Mouse (Mus musculus) myocyte (in vitro differentiated cells): ENCODE results near the gene Kif26b. TPM values are rescaled to one million over a fixed set of nuclear protein-coding genes. Genes with fewer than 3 reads are reported as not detected.

ENCODE experiments used
- H3K27me3 ChIP-seq: one replicate; pipeline ENCODE4 v1.6.1; 2011; ENCODE audit not compliant: control insufficient read depth, insufficient read depth, insufficient read length
- H3K36me3 ChIP-seq: one replicate; pipeline ENCODE4 v1.6.1; 2011; ENCODE audit not compliant: control insufficient read depth, insufficient read depth
- H3K4me2 ChIP-seq: one replicate; pipeline ENCODE4 v1.6.1; 2011; ENCODE audit warnings: low read depth, control low read depth
- H3K4me3 ChIP-seq: one replicate; pipeline ENCODE4 v1.5.1; 2011; ENCODE audit warnings: mild to moderate bottlenecking, control low read depth, moderate library complexity
- H3K79me2 ChIP-seq: one replicate; pipeline ENCODE4 v1.6.1; 2011; ENCODE audit not compliant: control insufficient read depth, insufficient read depth
- H3ac ChIP-seq: one replicate; pipeline ENCODE4 v1.6.1; 2011; ENCODE audit not compliant: control insufficient read depth, insufficient read length
- CEBPB ChIP-seq: IDR thresholded peaks from 2 replicates; pipeline ENCODE4 v1.6.1; 2011; ENCODE audit warnings: mild to moderate bottlenecking, moderate library complexity; ENCODE audit not compliant: poor library complexity, insufficient read depth, severe bottlenecking
- E2F4 ChIP-seq: IDR thresholded peaks from one replicate; pipeline ENCODE4 v1.6.1; 2011; ENCODE audit warnings: mild to moderate bottlenecking, control low read depth, moderate library complexity; ENCODE audit not compliant: insufficient read depth
- MAX ChIP-seq: IDR thresholded peaks from one replicate; pipeline ENCODE4 v1.6.1; 2011; ENCODE audit warnings: low read depth, mild to moderate bottlenecking, control low read depth
- MYOD1 ChIP-seq, 3 experiments: IDR thresholded peaks; one replicate each; pipeline ENCODE4 v1.6.1; 2011; ENCODE audit warnings: control low read depth in 2 of 3, low read depth in 2 of 3, mild to moderate bottlenecking in 2 of 3, moderate library complexity in 1 of 3; ENCODE audit not compliant: insufficient read length in 2 of 3, control insufficient read depth in 1 of 3
- MYOG ChIP-seq, 3 experiments: IDR thresholded peaks; one replicate each; pipeline ENCODE4 v1.6.1; 2011; ENCODE audit warnings: control low read depth in 2 of 3, low read depth in 2 of 3, mild to moderate bottlenecking in 2 of 3; ENCODE audit not compliant: insufficient read length in 2 of 3, control insufficient read depth in 1 of 3, insufficient read depth in 1 of 3
- POLR2A ChIP-seq: IDR thresholded peaks from one replicate; pipeline ENCODE4 v1.6.1; 2011; ENCODE audit warnings: low read depth, mild to moderate bottlenecking, control low read depth, moderate library complexity; ENCODE audit not compliant: insufficient read length
- POLR2AphosphoS2 ChIP-seq: IDR thresholded peaks from one replicate; pipeline ENCODE4 v1.6.1; 2011; ENCODE audit warnings: low read depth, control low read depth; ENCODE audit not compliant: insufficient read length
- REST ChIP-seq: IDR thresholded peaks from one replicate; pipeline ENCODE4 v1.6.1; 2011; ENCODE audit warnings: mild to moderate bottlenecking, control low read depth, moderate library complexity; ENCODE audit not compliant: insufficient read depth, insufficient read length
- SRF ChIP-seq: IDR thresholded peaks from one replicate; pipeline ENCODE4 v1.6.1; 2011; ENCODE audit warnings: low read depth; ENCODE audit not compliant: control insufficient read depth, insufficient read length
- TCF12 ChIP-seq: IDR thresholded peaks from one replicate; pipeline ENCODE4 v1.6.1; 2011; ENCODE audit warnings: mild to moderate bottlenecking, control low read depth; ENCODE audit not compliant: poor library complexity, insufficient read depth, severe bottlenecking
- TCF3 ChIP-seq: IDR thresholded peaks from one replicate; pipeline ENCODE4 v1.6.1; 2011; ENCODE audit warnings: low read depth, control low read depth; ENCODE audit not compliant: insufficient read length
- USF1 ChIP-seq: IDR thresholded peaks from one replicate; pipeline ENCODE4 v1.6.1; 2011; ENCODE audit warnings: low read depth, mild to moderate bottlenecking, control low read depth, moderate library complexity
- polyA plus RNA-seq: library from polyadenylated mRNA; unstranded; fragments of >200 nt; fragmentation: generic; extraction: Trizol; gene quantifications from one replicate; pipeline ENCODE4 v1.2.1, GENCODE M21; 2012; ENCODE audit warnings: missing spikeins

The Kif26b gene
- 5.9 TPM for polyA plus RNA-seq

DNA sequence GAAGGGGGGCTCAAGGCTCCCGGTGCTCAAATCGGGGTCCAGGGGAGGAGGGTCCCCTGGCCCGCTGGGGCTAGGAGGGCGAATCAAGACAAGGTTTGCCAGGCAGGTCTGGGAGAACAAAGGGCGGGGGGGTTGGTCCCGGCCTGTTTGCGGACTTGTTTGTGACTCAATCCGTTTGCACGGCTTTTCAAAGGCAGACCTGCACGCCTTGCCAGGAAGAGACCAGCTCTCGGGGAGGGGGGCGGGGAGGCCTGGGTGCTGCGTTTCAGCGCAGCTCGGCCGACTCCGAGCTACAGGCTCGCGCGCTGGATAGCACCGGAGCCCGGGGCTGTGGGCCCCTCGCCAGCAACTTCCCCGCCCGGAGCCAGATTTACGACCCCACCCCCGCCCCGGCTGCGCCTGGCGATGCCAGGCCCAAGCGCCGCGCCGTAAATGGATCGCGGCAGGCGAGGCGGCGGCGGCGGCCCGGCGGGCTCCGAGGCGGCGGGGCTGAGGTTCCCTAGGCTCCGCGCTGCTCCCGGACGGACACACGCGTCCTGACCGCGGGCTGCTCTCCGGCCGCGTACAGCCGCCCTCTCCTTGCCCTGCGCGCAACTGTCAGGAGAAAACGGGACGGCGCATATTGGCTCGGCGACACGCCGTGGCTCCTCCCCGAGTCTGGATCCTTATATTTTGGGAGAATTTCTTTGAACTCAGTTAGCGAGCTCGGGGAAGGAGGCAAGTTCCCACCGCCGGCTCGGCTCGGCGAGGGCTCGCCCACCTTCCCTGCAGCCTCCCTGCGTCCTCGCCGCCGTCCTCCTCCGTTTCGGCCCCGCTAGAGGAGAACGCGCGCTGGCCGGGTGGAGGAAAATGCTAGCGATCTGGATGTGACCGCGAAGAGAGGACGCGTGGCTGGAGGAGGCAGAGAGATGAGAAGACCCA, at the start of gene Kif26b:
Gene Kif26b, plus strand, starts transcription at position 695 of the 921 bp plus-strand sequence.
- Histone ChIP-seq H3K27me3 (no peaks in the 10 kb centered on the region), H3K79me2 (peaks cover 5% of the 10 kb centered on the region), H3K4me2 (peak within 1 kb of the TSS; percentile 100), H3K4me3 (peak within 1 kb of the TSS; percentile 76), H3K36me3 (no peaks in the 10 kb centered on the region), H3ac (peak within 1 kb of the TSS; percentile 61)
- peak; percentile 67 for TF ChIP-seq POLR2A
- no peak for TF ChIP-seq TCF3
- peak in 1 of 3 experiments; percentile 42 for TF ChIP-seq MYOG (IDR thresholded peaks at IDR 0.05; ENCODE audit: control insufficient read depth in 1 of 3, insufficient read depth in 1 of 3, insufficient read length in 2 of 3, low read depth in 2 of 3)

DNA sequence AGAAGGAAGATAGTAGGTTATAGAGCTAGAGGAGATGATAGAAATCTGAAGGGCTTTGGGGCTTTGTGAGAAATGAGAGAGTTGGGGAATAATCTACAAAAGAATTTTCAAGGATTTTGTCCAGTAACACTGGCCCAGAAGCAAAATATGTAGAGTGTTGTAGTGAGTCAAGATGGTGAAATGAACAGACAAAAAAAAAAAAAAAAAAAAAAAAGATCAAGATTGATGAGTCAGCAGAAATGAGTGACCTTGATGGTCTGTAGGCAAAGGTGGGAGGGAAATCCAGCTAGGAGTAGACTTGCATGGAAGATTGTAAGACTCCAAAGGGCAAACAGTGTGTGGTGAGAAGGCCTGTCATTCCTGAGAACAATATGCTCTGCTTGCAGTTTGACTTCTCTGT, 45.1 kb upstream of the Kif26b start:
- Histone ChIP-seq H3ac (no peak overlapping the region), H3K27me3 (no peaks in the 10 kb centered on the region), H3K4me3 (no peak overlapping the region), H3K36me3 (no peaks in the 10 kb centered on the region), H3K79me2 (no peaks in the 10 kb centered on the region), H3K4me2 (no peak overlapping the region)
- TF ChIP-seq POLR2AphosphoS2 (no peak), TCF3 (no peak), MYOD1 (IDR thresholded peaks at IDR 0.05; ENCODE audit: control insufficient read depth in 1 of 3, insufficient read length in 2 of 3, low read depth in 2 of 3) (no peak), TCF12 (no peak), SRF (no peak), USF1 (no peak)

DNA sequence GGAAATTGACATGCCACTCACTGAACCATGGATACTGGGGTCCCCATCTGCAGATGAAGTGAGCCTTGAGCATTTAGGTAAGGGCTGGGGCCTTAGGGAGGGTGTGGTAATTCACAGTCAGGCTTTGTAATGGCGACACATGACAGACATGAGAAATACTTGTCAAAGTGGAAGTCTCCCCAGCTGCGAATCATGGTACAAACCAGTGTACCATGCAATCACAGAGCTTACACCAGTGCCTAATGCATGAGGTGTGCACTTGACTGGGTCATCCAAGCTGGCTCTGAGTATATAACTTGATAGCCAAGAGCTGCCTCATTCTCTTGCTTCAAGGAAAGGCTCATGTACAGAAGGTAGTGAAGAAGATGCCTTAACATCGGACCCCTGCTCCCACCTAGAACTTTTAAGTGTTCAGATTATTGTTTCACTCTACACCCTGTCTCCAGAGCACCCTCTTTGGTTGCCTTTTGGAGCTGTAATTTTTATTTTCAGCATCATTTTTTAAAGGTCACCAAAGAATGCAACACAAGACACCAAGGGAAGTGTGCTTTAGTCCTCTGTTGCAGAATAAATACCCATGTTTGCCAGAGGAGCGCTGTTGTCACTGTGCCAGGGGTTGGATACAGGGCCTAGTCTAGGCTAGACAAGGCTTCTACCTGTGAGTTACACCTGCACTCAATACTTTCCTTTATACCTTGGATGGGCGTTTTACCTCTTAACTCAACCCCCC, 43.6 kb upstream of the Kif26b start:
- Histone ChIP-seq H3K79me2 (no peaks in the 10 kb centered on the region), H3K36me3 (no peaks in the 10 kb centered on the region), H3K4me2 (no peak overlapping the region), H3ac (no peak overlapping the region), H3K4me3 (no peak overlapping the region), H3K27me3 (no peaks in the 10 kb centered on the region)
- TF ChIP-seq SRF (no peak), REST (no peak), MYOD1 (IDR thresholded peaks at IDR 0.05; ENCODE audit: control insufficient read depth in 1 of 3, insufficient read length in 2 of 3, low read depth in 2 of 3) (no peak), USF1 (no peak), TCF3 (no peak), POLR2AphosphoS2 (no peak), TCF12 (no peak), MAX (no peak)

DNA sequence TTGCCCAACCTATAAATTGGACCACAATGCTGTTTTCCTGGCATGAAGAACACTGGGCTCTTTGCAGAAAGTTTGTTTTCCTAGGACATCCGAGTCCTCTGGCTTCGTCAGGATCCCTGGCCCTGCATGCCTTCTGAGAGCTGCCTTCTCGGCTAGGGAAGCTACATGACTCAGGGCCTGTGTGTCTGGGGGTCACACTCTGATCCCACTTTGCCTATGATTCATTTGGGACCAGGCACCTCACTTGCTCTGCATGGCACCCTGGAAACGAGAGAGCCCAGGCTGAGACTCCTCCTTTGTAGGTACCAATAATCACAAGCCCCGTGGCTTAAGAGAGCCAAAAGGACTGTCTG, 43.1 kb upstream of the Kif26b start:
- Histone ChIP-seq H3K36me3 (no peaks in the 10 kb centered on the region), H3K79me2 (no peaks in the 10 kb centered on the region), H3ac (no peak overlapping the region), H3K27me3 (no peaks in the 10 kb centered on the region), H3K4me2 (no peak overlapping the region), H3K4me3 (no peak overlapping the region)
- TF ChIP-seq CEBPB, result no peak
- TF ChIP-seq SRF, result no peak
- TF ChIP-seq MAX, result no peak
- TF ChIP-seq TCF12, result no peak
- no peak for TF ChIP-seq TCF3
- no peak for TF ChIP-seq REST
- TF ChIP-seq MYOG (IDR thresholded peaks at IDR 0.05; ENCODE audit: control insufficient read depth in 1 of 3, insufficient read depth in 1 of 3, insufficient read length in 2 of 3, low read depth in 2 of 3), result no peak
- TF ChIP-seq POLR2A, result no peak
- TF ChIP-seq E2F4, result no peak
- no peak for TF ChIP-seq POLR2AphosphoS2
- TF ChIP-seq USF1, result no peak
- no peak for TF ChIP-seq MYOD1 (IDR thresholded peaks at IDR 0.05; ENCODE audit: control insufficient read depth in 1 of 3, insufficient read length in 2 of 3, low read depth in 2 of 3)

DNA sequence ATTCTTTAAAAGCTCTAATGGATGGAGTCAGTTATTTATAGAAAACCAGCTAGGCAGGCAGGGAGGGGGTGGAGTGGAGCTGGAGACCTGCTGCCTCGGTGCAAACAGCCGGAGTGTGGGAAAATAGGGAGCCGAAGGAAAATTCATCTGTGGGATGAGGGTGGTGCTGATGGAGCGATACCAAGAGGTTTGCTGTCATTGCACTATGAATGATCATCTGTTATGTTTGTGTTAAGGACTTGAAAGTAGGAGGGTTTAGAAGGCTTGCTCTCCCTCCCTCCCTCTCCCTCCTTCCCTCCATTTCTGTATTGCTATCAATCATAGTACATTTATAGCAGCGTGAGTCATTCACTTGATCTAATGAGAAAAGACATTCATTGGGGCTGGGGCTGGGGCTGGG, 42.1 kb upstream of the Kif26b start:
- Histone ChIP-seq H3K36me3 (no peaks in the 10 kb centered on the region), H3K4me2 (no peak overlapping the region), H3K27me3 (no peaks in the 10 kb centered on the region), H3ac (no peak overlapping the region), H3K79me2 (no peaks in the 10 kb centered on the region), H3K4me3 (no peak overlapping the region)
- TF ChIP-seq MYOD1 (IDR thresholded peaks at IDR 0.05; ENCODE audit: control insufficient read depth in 1 of 3, insufficient read length in 2 of 3, low read depth in 2 of 3) (no peak), POLR2A (no peak), MYOG (IDR thresholded peaks at IDR 0.05; ENCODE audit: control insufficient read depth in 1 of 3, insufficient read depth in 1 of 3, insufficient read length in 2 of 3, low read depth in 2 of 3) (no peak), REST (no peak), POLR2AphosphoS2 (no peak), TCF12 (no peak), CEBPB (no peak), SRF (no peak), MAX (no peak), E2F4 (no peak), TCF3 (no peak)
